Mouse (Mus musculus): ENCODE measurements around the gene Msh5.

The Msh5 gene

DNA sequence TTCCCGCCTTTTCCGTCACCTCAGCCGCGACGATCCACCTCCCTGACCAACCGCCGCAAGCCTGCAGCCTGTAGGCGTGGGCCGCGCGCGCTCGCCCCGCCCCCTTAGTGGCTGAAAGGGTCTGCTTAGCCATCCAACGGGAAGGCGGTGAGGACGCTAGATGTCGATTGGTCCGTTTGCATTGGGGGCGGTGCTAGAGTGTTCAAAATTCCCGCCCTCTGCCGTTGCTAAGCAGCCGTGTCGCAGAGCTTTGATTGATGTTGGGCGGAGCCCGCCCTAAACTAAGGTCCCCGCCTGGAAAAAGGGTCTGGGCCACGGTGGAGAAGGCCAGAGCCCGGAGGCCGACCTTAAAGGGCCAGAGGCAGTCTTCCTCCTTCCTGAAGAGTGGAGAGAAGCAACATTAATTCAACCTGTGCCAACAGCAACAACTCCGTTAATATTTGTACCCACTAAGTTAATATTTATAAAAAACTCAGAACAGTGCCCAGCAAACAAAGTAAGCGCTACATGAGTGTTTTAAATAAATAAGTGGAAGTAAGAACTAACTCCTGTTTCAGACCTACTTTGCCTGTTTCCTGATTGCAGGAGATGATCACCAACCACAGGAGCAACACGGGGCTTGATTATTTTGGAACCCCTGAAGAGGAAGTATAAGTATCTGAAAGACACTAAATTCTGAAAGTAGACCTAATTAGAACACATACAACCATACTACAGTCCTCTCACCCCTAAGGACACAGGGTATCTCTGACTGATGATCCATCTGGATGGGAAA lies at the start of gene Msh5:
Gene Msh5, minus strand, starts transcription at position 65 of the 775 bp plus-strand sequence.
- peak; percentile 90 to 95 for DNase-seq (ENCODE audit: low spot score in 2 of 2)

DNA sequence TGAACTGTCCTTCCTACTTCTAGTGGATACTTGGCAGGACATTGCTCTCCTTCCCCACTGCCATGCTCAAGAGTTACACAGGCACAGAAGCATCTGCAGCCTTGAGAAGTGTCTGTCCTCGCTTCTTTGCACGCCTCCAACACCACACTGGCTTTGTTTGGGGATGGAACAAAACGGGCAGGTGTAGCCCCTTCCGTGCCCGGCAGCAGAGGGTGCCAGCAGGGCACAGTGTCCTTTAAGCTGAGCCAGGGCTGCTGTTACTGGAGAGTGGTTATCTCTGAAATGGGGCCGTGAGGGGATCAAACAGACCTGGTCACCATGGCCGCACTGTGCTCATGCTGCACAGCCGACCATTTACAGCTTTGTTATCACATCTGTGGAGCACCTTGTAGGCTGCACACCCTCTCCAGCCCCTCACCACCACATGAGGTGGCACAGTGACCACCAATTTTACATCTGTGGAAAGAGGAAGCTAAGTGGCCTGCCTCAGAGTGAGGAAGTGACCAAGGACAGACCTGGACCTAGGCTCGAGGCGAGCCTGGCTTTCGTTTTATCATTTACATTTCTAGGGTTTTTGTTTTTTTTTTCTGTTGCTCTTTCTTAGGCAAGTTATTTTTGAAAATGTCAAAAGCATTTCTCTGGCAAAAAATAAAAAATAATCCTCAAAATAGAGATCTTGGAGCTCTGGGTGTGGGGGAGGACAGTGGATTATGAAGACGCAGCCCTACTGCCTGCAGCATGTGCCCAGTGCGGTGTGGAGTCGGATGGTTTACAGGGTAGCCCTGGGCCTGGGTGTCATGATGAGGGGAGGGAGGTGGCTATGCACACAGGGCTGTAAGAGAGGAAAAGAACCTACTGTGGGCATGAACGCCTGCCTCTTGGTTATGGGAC lies 48.2 kb upstream of the Msh5 start:
- DNase-seq (ENCODE audit: low spot score in 2 of 2): no peak

DNA sequence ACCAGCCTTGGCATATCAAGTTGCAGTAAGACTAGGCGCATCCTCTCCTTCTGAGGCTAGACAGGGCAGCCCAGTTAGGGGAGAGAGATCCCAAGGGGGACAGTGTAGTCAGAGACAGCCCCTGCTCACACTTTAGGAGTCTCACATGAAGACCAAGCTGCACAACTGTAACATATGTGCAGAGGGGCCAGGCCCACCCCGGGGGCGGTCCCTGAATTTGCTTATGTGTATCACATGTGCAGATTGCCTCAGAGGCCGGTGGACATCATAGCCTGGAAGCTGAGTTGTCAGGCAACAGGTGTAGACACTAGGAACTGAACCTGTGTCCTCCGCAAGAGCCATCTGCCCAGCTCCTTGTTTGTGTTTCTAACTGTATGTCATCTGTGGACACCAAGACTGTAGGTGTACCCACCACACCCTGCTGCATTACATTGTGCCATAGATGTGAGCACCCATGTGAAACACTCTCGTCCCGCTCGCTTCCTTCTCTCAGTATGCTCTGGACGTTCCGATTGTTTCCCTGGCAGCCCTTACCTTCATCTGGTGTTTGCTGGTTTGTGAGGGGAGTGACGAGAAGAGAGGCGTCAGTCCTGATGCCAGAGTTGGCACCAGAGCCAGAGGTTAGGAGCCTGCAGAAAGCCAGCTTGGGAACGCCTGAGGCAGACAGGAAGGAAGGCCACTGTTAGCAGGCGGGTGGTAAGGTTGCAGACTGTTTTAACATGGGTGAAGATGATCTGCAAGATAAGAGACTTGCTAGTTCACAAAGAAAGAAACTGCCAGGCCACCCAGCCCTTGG lies 46.1 kb upstream of the Msh5 start:
- DNase-seq (ENCODE audit: low spot score in 2 of 2): no peak

- DNase-seq (ENCODE audit: low spot score in 2 of 2): no peak
These were observed 43.8 kb upstream of the Msh5 start for GRCm38 (mm10) chr17:35090166-35090932.

DNA sequence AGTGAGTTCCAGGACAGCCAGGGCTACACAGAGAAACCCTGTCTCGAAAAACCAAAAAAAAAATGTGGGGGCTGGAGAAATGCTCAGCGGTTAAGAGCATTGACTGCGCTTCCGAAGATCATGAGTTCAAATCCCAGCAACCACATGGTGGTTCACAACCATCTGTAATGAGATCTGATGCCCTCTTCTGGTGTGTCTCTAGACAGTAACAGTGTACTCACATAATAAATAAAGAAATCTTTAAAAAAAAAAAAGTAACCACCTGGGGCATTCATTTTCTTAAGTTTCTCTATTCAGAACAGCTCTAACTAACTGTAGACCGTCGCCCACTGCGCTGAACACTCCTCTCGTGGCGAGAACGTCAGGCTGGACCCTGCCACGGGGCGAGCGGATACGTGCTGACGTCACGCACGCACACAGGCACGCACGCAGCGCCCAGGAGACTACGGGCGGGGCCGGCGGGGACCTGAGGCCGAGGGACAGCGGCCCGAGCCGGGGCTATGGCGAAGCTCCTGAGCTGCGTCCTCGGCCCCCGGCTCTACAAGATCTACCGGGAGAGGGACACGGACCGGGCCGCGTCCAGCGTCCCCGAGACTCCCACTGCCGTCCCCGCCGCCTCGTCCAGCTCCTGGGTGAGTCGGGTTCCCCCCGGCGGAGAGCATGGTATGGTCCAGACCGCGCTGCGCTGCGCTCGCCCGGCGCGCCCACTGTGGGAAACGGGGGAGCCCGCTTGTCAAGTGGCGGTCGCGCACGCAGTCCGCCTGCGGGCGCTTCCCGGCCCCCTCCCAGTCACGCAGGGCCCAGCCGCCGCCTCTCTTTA lies 42.5 kb upstream of the Msh5 start, which contains the start of gene Abhd16a:
Gene Abhd16a, plus strand, starts transcription at position 439 of the 820 bp plus-strand sequence.
- peak; percentile 94 to 96 for DNase-seq (ENCODE audit: low spot score in 2 of 2)

GRCm38 (mm10) chr17:35088151-35088550 lies 41.6 kb upstream of the Msh5 start:
- DNase-seq (ENCODE audit: low spot score in 2 of 2): no peak

DNA sequence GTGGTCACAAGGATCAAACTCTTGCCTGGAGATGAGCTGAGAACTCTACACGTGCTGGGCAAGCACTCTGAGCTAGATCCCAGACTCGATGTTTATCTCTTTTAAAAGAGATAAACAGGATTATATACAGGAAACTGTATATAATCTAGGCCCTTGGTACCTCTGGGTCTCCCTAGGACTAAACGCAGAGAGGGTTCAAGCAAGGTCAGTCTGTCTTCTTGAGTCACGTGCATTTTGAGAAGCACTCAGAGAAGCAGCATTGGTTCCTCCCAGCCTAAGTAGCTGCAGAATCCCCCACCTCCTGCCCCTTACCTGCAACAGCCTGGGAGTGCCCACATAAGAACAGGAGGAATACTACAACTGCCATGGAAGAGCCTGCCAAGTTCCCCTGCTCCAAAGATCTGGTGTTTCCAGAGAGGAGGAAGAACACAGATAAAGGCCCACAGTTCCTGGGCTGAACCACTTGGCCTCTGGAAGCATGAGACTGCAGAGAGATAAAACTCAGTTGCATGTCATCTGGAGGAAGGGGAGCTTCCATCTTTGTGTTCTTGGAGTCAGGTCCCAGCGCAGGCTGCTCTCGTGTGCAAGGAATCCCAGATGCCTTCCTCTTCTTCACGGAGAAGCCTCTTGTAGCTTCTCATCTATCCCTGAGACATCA lies 38.8 kb upstream of the Msh5 start, which contains the start of gene Ly6g6f:
Gene Ly6g6f, minus strand, starts transcription at position 403 of the 658 bp plus-strand sequence.
- DNase-seq (ENCODE audit: low spot score in 2 of 2): no peak

- no peak for DNase-seq (ENCODE audit: low spot score in 2 of 2)
These were observed 37.5 kb upstream of the Msh5 start for GRCm38 (mm10) chr17:35083929-35084497.

GRCm38 (mm10) chr17:35082841-35083576 lies 36.5 kb upstream of the Msh5 start:
- DNase-seq (ENCODE audit: low spot score in 2 of 2): no peak

DNA sequence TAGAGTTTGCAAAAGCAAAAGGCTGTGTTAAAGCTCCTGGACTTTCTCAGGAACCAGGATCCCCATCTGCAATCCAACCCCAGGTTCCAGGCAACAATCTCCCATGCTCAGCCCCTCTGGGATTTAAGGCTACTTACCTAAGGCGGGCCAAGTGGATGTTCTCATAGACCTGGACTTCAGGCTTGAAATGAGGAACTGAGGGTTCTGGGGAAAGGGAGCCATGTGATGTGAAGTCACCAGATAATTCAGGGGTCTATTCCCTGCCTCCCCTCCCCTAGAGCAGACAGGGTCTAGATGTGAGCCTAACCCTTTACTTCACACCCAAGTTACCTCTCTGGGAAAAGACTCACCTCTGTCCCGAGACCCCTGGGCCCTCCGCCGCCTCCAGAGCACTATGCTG lies 34.2 kb upstream of the Msh5 start:
- DNase-seq (ENCODE audit: low spot score in 2 of 2): no peak

DNA sequence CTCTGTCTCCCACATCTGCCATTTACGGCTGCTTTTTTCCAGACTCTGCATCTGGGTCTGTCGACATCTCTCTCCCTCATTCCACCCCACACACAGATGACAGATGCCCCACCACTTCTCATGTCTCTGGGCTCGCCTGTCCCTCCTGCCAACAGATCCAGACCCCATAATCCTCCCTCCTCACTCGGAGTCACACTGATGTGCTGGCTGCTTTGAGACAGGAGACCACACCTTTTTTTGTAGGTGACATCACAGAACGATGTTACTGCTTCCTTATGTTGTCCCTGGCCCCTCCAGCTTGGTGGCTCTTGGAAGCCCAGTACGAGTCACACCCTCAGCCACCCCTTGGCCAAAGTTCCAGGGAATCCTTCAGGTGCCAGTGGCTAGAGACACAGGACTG lies 33.7 kb upstream of the Msh5 start:
- DNase-seq (ENCODE audit: low spot score in 2 of 2): no peak

GRCm38 (mm10) chr17:35079778-35080177 lies 33.2 kb upstream of the Msh5 start:
- DNase-seq (ENCODE audit: low spot score in 2 of 2): no peak

GRCm38 (mm10) chr17:35077786-35078233 lies 31.3 kb upstream of the Msh5 start, which contains the start of gene Ly6g6d:
Ly6g6d (minus strand) TSS chr17:35078065.
- DNase-seq (ENCODE audit: low spot score in 2 of 2): no peak

GRCm38 (mm10) chr17:35077285-35077684 lies 30.7 kb upstream of the Msh5 start:
- DNase-seq (ENCODE audit: low spot score in 2 of 2): no peak

DNA sequence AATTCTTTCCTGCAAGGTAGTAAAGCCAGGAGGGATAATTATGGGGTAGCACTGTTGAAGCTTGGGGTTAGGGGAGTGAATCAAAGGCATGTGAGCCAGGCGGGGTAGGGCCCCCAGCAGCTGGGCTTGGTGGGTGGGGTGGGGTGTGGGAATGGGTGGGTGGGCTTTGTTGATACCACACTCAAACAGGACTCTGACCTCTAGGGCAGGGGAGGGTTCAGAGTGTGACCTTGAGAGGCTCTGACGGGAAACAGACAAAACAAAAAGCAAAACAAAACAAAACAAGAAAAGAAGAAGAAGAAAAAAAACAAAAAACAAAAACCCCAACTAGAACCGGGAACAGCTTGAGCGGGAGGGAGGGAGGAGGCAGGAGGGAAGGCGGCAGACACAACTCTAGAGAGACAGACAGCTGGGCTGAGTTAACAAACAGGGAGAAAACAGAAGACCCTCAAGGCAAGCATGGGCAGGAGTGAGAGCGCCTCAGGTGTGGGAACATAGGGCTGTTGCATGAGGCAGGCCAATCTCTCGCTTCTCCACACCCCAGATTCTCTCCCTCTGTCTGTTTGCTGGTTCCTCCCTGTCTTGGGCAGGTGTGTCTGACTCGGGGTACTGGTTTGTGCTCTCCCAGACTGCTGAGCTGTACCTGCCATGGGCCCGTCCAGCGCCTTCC lies 30.1 kb upstream of the Msh5 start, which contains the start of gene Ly6g6e:
Gene Ly6g6e, plus strand, starts transcription at position 396 of the 670 bp plus-strand sequence.
- DNase-seq (ENCODE audit: low spot score in 2 of 2): no peak

DNA sequence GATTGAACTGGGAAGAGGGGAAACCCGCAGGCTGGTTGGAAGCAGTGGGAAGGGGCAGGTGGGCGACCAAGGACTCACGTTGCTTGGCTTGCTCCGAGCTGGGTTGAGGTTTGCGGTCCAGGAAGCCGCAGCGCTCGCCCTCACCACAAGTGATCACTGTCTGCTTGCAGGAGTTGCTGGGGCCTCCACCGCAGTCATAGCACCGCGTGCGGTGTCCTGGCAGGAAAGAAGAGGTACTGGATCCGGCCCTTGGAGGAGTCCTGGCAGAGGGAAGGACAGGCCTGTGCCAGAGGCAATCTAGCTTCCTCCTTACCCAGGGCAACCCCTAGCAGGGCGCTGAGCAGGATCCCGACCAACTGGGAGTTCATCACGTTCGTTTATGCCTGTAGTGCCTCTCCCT lies 27.6 kb upstream of the Msh5 start:
- DNase-seq (ENCODE audit: low spot score in 2 of 2): no peak

GRCm38 (mm10) chr17:35071454-35071853 lies 24.9 kb upstream of the Msh5 start:
- no peak for DNase-seq (ENCODE audit: low spot score in 2 of 2)

Data from frontal cortex, postnatal 36 days (tissue).